Mouse (Mus musculus) frontal cortex, adult (tissue): ENCODE data around the gene Ube2o.
A peak's percentile ranks its signal among the peaks of the same experiment; 100 is the strongest.
"Not testable (repeated sequence)": the region's sequence is repeated elsewhere in the genome, so short reads cannot be mapped to it uniquely, and the experiment has no call there.

Experiments
- ATAC-seq: cut with Nextera tagmentation; 2 replicates; pipeline ENCODE4 v1.9.2; 2017; ENCODE audit warnings: mild to moderate bottlenecking, moderate library complexity, mixed read lengths; ENCODE audit not compliant: low TSS enrichment

Gene Ube2o

GRCm38 (mm10) chr11:116615735-116616437 is 34.6 kb upstream of the Ube2o start:
- ATAC-seq, result no peak

GRCm38 (mm10) chr11:116613234-116613633 is 32.0 kb upstream of the Ube2o start:
- ATAC-seq, result no peak

- no peak for ATAC-seq
Observed at GRCm38 (mm10) chr11:116612554-116612953, 31.3 kb upstream of the Ube2o start.

- no peak for ATAC-seq
Observed at GRCm38 (mm10) chr11:116611883-116612282, 30.6 kb upstream of the Ube2o start.

GRCm38 (mm10) chr11:116611168-116611567 is 29.9 kb upstream of the Ube2o start:
- not testable (repeated sequence) for ATAC-seq

GRCm38 (mm10) chr11:116609965-116610630 is 28.9 kb upstream of the Ube2o start:
- no peak for ATAC-seq

- ATAC-seq, result no peak
Observed at GRCm38 (mm10) chr11:116607717-116608116, 26.5 kb upstream of the Ube2o start.

- no peak for ATAC-seq
Observed at GRCm38 (mm10) chr11:116604097-116604496, 22.9 kb upstream of the Ube2o start.

- ATAC-seq, result no peak
Observed at GRCm38 (mm10) chr11:116603339-116603738, 22.1 kb upstream of the Ube2o start.

GRCm38 (mm10) chr11:116602043-116602442 is 20.8 kb upstream of the Ube2o start:
- no peak for ATAC-seq

- no peak for ATAC-seq
Observed at GRCm38 (mm10) chr11:116601166-116601565, 19.9 kb upstream of the Ube2o start.

- no peak for ATAC-seq
Observed at GRCm38 (mm10) chr11:116599230-116599629, 18.0 kb upstream of the Ube2o start.

- no peak for ATAC-seq
Observed at GRCm38 (mm10) chr11:116598193-116598592, 16.9 kb upstream of the Ube2o start.

- ATAC-seq, result no peak
Observed at GRCm38 (mm10) chr11:116596766-116597165, 15.5 kb upstream of the Ube2o start.

- no peak for ATAC-seq
Observed at GRCm38 (mm10) chr11:116593345-116593744, 12.1 kb upstream of the Ube2o start.

- ATAC-seq, result peak; percentile 88
Observed at GRCm38 (mm10) chr11:116592428-116592827, 11.2 kb upstream of the Ube2o start.

- ATAC-seq, result no peak
Observed at GRCm38 (mm10) chr11:116591621-116592020, 10.4 kb upstream of the Ube2o start.

- ATAC-seq, result no peak
Observed at GRCm38 (mm10) chr11:116589574-116589973, 8.3 kb upstream of the Ube2o start.

- ATAC-seq, result no peak
Observed at GRCm38 (mm10) chr11:116589020-116589531, 7.8 kb upstream of the Ube2o start.

GRCm38 (mm10) chr11:116586801-116587631 is 5.8 kb upstream of the Ube2o start:
- ATAC-seq, result peak; percentile 64; the same call in 1 of the 2 replicates

- ATAC-seq, result no peak
Observed at GRCm38 (mm10) chr11:116586310-116586709, 5.1 kb upstream of the Ube2o start, which contains the start of gene Aanat. Gene Aanat, plus strand, starts transcription at chr11:116586432.

- no peak for ATAC-seq
Observed at GRCm38 (mm10) chr11:116585682-116586081, 4.4 kb upstream of the Ube2o start.
